Mouse (Mus musculus) hematopoietic stem cell, adult 5-6 weeks (primary cell): ENCODE data around the gene Ifitm7. TPM values are rescaled to one million over a fixed set of nuclear protein-coding genes. Genes with fewer than 3 reads are reported as not detected.

Source experiments
- total RNA-seq: library from RNA; stranded (forward); fragments of 172-1452, 232-1000 nt; gene quantifications from 2 replicates; pipeline ENCODE4 v1.2.3, GENCODE M21; 2017

Gene Ifitm7
- total RNA-seq, 1 experiment from 2014 or later, result 2.4 TPM

Other genes starting within 250 kb of the Ifitm7 start
- gene Rrn3, start 206.2 kb downstream of the Ifitm7 start, total RNA-seq, result 43.6 and 54.5 TPM in 2 replicates
- 69.9 and 82.7 TPM in 2 replicates for gene Ntan1, start 168.0 kb downstream of the Ifitm7 start, total RNA-seq
- 103 and 109 TPM in 2 replicates for gene Pdxdc1, start 83.8 kb downstream of the Ifitm7 start, total RNA-seq
- gene Mpv17l, start 83.7 kb downstream of the Ifitm7 start, total RNA-seq, result 0.10 and 1.8 TPM in 2 replicates
- gene 2900011O08Rik, start 284 bp downstream of the Ifitm7 start, total RNA-seq, result 0.31 TPM in 1 of 2 replicates, not detected in the other
- gene Nde1, start 176.4 kb upstream of the Ifitm7 start, total RNA-seq, result 80.9 and 81.8 TPM in 2 replicates
- 34.3 and 37.8 TPM in 2 replicates for gene Marf1, start 176.5 kb upstream of the Ifitm7 start, total RNA-seq